In the genomic region with DNA sequence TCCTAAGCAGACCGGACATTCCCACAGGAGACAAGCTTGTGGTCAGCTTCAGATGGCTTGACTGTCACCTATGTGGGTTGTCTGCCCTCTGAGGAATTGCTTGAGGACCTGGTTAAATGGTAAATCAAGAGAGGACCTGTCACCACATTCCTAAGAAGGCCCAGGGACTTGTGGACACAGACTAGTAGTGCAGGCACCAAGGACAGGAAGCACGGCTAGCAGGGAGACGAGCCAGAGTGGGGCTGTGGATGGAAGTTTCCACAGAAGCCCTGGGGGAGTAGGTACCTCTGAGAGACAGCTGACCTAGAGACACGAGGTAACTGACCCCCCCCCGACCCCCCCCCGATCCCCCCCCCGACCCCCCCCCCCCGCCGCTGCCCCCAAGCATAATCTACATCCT, we compare ENCODE assay signal across 10 mouse cellular contexts. TPM values are rescaled to one million over a fixed set of nuclear protein-coding genes. Genes with fewer than 3 reads are reported as not detected.
DNase-seq lines count a peak whose midpoint lies in the region; ATAC-seq and TF ChIP-seq lines count a peak whose summit lies in the region.
"Had no signal": no experiment of that assay in that cellular context is flagged by ENCODE, and none has a peak within 500 bp of the region (broad histone marks: within the 10 kb centered on the region; RNA-seq: fewer than 3 reads in every experiment).

No protein-coding gene starts in this region.

- 34% methylated on average over 6 of the region's 9 CpGs for WGBS in lung, postnatal 0 days
- WGBS in hindbrain, embryonic 15.5 days = 48% methylated on average over 4 of the region's 9 CpGs
- WGBS in stomach, embryonic 15.5 days = 25% methylated on average over 9 of the region's 9 CpGs
- 73% methylated on average over 5 of the region's 9 CpGs for WGBS in cerebellum, adult 2 months

- no peaks in the 10 kb centered on the region for H3K36me3 ChIP-seq in lung, postnatal 0 days (ENCODE audit: insufficient read depth, low read length)
- H3K36me3 ChIP-seq in hindbrain, embryonic 15.5 days = peaks cover 4% of the 10 kb centered on the region; the same call in 1 of the 2 replicates
- H3K36me3 ChIP-seq in stomach, embryonic 15.5 days = no peaks in the 10 kb centered on the region; the same call in 1 of the 2 replicates

- H3K9ac ChIP-seq in lung, postnatal 0 days (replicated peaks; ENCODE audit: low read depth) = no peak overlapping the region
- H3K9ac ChIP-seq in hindbrain, embryonic 15.5 days = no peak overlapping the region
- H3K9ac ChIP-seq in stomach, embryonic 15.5 days = no peak overlapping the region

- ATAC-seq in lung, postnatal 0 days = peak; percentile 14; the same call in 1 of the 2 replicates
- ATAC-seq in hindbrain, embryonic 15.5 days (ENCODE audit: low FRiP score, low read depth) = no peak
- no peak for ATAC-seq in stomach, embryonic 15.5 days (ENCODE audit: insufficient read depth, low FRiP score, low read depth)

- no peak for TF ChIP-seq POLR2A in cerebellum, adult 2 months (IDR thresholded peaks at IDR 0.05; ENCODE audit: borderline replicate concordance, insufficient read depth, low read length)

- H3K9me3 ChIP-seq in lung, postnatal 0 days (ENCODE audit: low read length) = no peaks in the 10 kb centered on the region
- no peaks in the 10 kb centered on the region for H3K9me3 ChIP-seq in hindbrain, embryonic 15.5 days
- H3K9me3 ChIP-seq in stomach, embryonic 15.5 days = no peaks in the 10 kb centered on the region

- H3K27me3 ChIP-seq in lung, postnatal 0 days (replicated peaks; ENCODE audit: insufficient read depth, low read length) = no peaks in the 10 kb centered on the region
- no peaks in the 10 kb centered on the region for H3K27me3 ChIP-seq in hindbrain, embryonic 15.5 days
- no peaks in the 10 kb centered on the region for H3K27me3 ChIP-seq in stomach, embryonic 15.5 days (replicated peaks)
- H3K27me3 ChIP-seq in cerebellum, adult 2 months (ENCODE audit: control insufficient read depth, insufficient read depth, low read length) = no peaks in the 10 kb centered on the region

- no peak for TF ChIP-seq EP300 in lung, postnatal 0 days (IDR thresholded peaks at IDR 0.05)

- no peak overlapping the region for H3K4me3 ChIP-seq in lung, postnatal 0 days (ENCODE audit: low read depth, low read length)
- H3K4me3 ChIP-seq in hindbrain, embryonic 15.5 days = no peak overlapping the region
- H3K4me3 ChIP-seq in stomach, embryonic 15.5 days (replicated peaks) = no peak overlapping the region
- no peak overlapping the region for H3K4me3 ChIP-seq in cerebellum, adult 2 months (replicated peaks; ENCODE audit: insufficient read depth, low read depth, low read length)

- H3K4me1 ChIP-seq in lung, postnatal 0 days (ENCODE audit: insufficient read depth, low read depth, low read length) = peaks cover 9% of the 10 kb centered on the region; the same call in 1 of the 2 replicates
- peaks cover 50% of the 10 kb centered on the region for H3K4me1 ChIP-seq in hindbrain, embryonic 15.5 days (replicated peaks)
- H3K4me1 ChIP-seq in stomach, embryonic 15.5 days = peaks cover 39% of the 10 kb centered on the region
- no peaks in the 10 kb centered on the region; the same call in 1 of the 2 replicates for H3K4me1 ChIP-seq in cerebellum, adult 2 months (ENCODE audit: control insufficient read depth, insufficient read depth, low read length)

- peak; percentile 37 for TF ChIP-seq CTCF in lung, postnatal 0 days (IDR thresholded peaks at IDR 0.05)
- no peak for TF ChIP-seq CTCF in cerebellum, adult 2 months (IDR thresholded peaks at IDR 0.05; ENCODE audit: borderline replicate concordance, insufficient read depth, low read depth, low read length)

- H3K27ac ChIP-seq in lung, postnatal 0 days (ENCODE audit: low read length) = no peak overlapping the region
- H3K27ac ChIP-seq in hindbrain, embryonic 15.5 days (replicated peaks) = 0 out of 2 replicates have a peak overlapping the region, but pooled peaks have one; percentile 58
- peak overlapping the region; percentile 63 for H3K27ac ChIP-seq in stomach, embryonic 15.5 days
- no peak overlapping the region for H3K27ac ChIP-seq in cerebellum, adult 2 months (ENCODE audit: insufficient read depth, low read length)

- peak; percentile 47 for DNase-seq in embryo, embryonic 10 days (ENCODE audit: low spot score)
- no peak for DNase-seq in embryo, embryonic 11 days
- DNase-seq in lung, postnatal 0 days (ENCODE audit: low spot score) = peak; percentile 51
- DNase-seq in lung, postnatal 14 days = no peak
- no peak for DNase-seq in right cerebral cortex, postnatal 4 days
- no peak for DNase-seq in cerebellum, adult 2 months
- DNase-seq: cerebellum, adult 9-11 months; gastrocnemius, postnatal 25 days had no signal

- no peak overlapping the region for H3K4me2 ChIP-seq in lung, postnatal 0 days (replicated peaks; ENCODE audit: low read depth, low read length)
- H3K4me2 ChIP-seq in hindbrain, embryonic 15.5 days = no peak overlapping the region
- H3K4me2 ChIP-seq in stomach, embryonic 15.5 days = no peak overlapping the region

RNA-seq across cellular contexts. Expression of gene Dlg5, which starts 39.4 kb away (rescaled TPM):
- polyA plus RNA-seq in lung, postnatal 0 days (2015; fragmentation: Nextera tagmentation; extraction: Ambion mirVana) = 5.7 and 6.0 TPM in 2 replicates
- 20.0 and 20.6 TPM in 2 replicates for polyA plus RNA-seq in hindbrain, embryonic 15.5 days (2015; fragmentation: Nextera tagmentation; extraction: Ambion mirVana)
- polyA plus RNA-seq in stomach, embryonic 15.5 days (2015; fragmentation: Nextera tagmentation; extraction: Ambion mirVana) = 13.5 and 15.6 TPM in 2 replicates
- polyA plus RNA-seq in cerebellum, adult 2 months (2012; rRNA removed) = 29.2 and 32.4 TPM in 2 replicates

Comparison
In these comparisons a context has a peak if more than half of its experiments do, and no peak if none do; other contexts are left out.
1. DNase-seq: peak in embryo, embryonic 10 days (single experiment) and lung, postnatal 0 days (single experiment); none in embryo, embryonic 11 days (single experiment), lung, postnatal 14 days (single experiment), right cerebral cortex, postnatal 4 days (single experiment) and cerebellum, adult 2 months (0 of 2).
2. H3K27ac ChIP-seq: peak in hindbrain, embryonic 15.5 days (single experiment) and stomach, embryonic 15.5 days (single experiment); none in lung, postnatal 0 days (single experiment) and cerebellum, adult 2 months (single experiment).